ENCODE assay signal across 22 mouse cellular contexts in genomic region chr14:25720962-25721707, GRCm38 (mm10). TPM values are rescaled to one million over a fixed set of nuclear protein-coding genes. Genes with fewer than 3 reads are reported as not detected.
DNase-seq lines count a peak whose midpoint lies in the region; ATAC-seq and TF ChIP-seq lines count a peak whose summit lies in the region.
"Had no signal": no experiment of that assay in that cellular context is flagged by ENCODE, and none has a peak within 500 bp of the region (broad histone marks: within the 10 kb centered on the region; RNA-seq: fewer than 3 reads in every experiment).

No protein-coding gene starts in this region.

- ATAC-seq in inflammation-experienced regulatory T-cells, adult 6 months, result peak; percentile 47
- ATAC-seq: intestine, embryonic 15.5 days had no signal

- H3K4me3 ChIP-seq in liver, adult 2 months (ENCODE audit: insufficient read depth, low read depth, low read length), result no peak overlapping the region
- H3K4me3 ChIP-seq: embryonic facial prominence, embryonic 13.5 days; erythroblast, embryonic 14.5 days; forebrain, embryonic 12.5 days; heart, embryonic 15.5 days; intestine, embryonic 15.5 days; limb, embryonic 13.5 days; liver, embryonic 15.5 days had no signal

- TF ChIP-seq CTCF in liver, adult 2 months (IDR thresholded peaks at IDR 0.05; ENCODE audit: low read depth, low read length), result 0 out of 2 replicates have a peak, but pooled peaks have one; percentile 32

- no peak for TF ChIP-seq POLR2A in liver, adult 2 months (IDR thresholded peaks at IDR 0.05; ENCODE audit: extremely low read depth, insufficient read depth, low read length)

- peaks cover 34% of the 10 kb centered on the region for H3K4me1 ChIP-seq in liver, adult 2 months (ENCODE audit: control insufficient read depth, insufficient read depth, low read length)

- peaks cover 9% of the 10 kb centered on the region; the same call in 1 of the 2 replicates for H3K79me2 ChIP-seq in liver, adult 2 months (ENCODE audit: control insufficient read depth, insufficient read depth, low read length)

- 82% methylated on average over 5 of the region's 5 CpGs for WGBS in liver, adult 2 months

- H3K27me3 ChIP-seq in liver, adult 2 months (ENCODE audit: control insufficient read depth, insufficient read depth, low read length), result no peaks in the 10 kb centered on the region
- H3K27me3 ChIP-seq: embryonic facial prominence, embryonic 13.5 days; forebrain, embryonic 12.5 days; heart, embryonic 15.5 days; intestine, embryonic 15.5 days; limb, embryonic 13.5 days; liver, embryonic 15.5 days had no signal

- H3K36me3 ChIP-seq in liver, adult 2 months (ENCODE audit: control insufficient read depth, insufficient read depth, low read length), result peaks cover 15% of the 10 kb centered on the region
- H3K36me3 ChIP-seq: forebrain, embryonic 12.5 days; heart, embryonic 15.5 days; intestine, embryonic 15.5 days; liver, embryonic 15.5 days had no signal

- peak; percentile 56 for DNase-seq in liver, adult 2 months (ENCODE audit: extremely low read depth, low read depth, low spot score)
- no peak for DNase-seq in liver
- DNase-seq in CD4-positive helper T cell, adult 2 months (ENCODE audit: low read depth, low spot score), result peak; percentile 12
- peak; percentile 51 to 53 for DNase-seq in thymus, postnatal 10 days (ENCODE audit: low spot score in 2 of 2)
- no peak for DNase-seq in testis, postnatal 10 days (ENCODE audit: low spot score)
- no peak for DNase-seq in frontal cortex, postnatal 36 days (ENCODE audit: low spot score in 2 of 2)
- DNase-seq in yolk sac, embryonic 10.5 days (ENCODE audit: low spot score), result no peak
- DNase-seq: adrenal gland, postnatal 10 days; cerebellum, adult 18-20 months; cerebellum, postnatal 14 days; embryo, embryonic 11 days; heart, postnatal 4 days; kidney, postnatal 25 days had no signal

- no peak overlapping the region for H3K27ac ChIP-seq in liver, adult 2 months (replicated peaks; ENCODE audit: insufficient read depth, low read depth, low read length)
- H3K27ac ChIP-seq: embryonic facial prominence, embryonic 13.5 days; forebrain, embryonic 12.5 days; heart, embryonic 15.5 days; hindbrain, embryonic 14.5 days; intestine, embryonic 15.5 days; limb, embryonic 13.5 days; liver, embryonic 15.5 days had no signal

- no peak overlapping the region for H3K9ac ChIP-seq in liver, adult 2 months (ENCODE audit: low read depth, low read length)
- H3K9ac ChIP-seq: embryonic facial prominence, embryonic 13.5 days; forebrain, embryonic 12.5 days; heart, embryonic 15.5 days; hindbrain, embryonic 14.5 days; intestine, embryonic 15.5 days; limb, embryonic 13.5 days; liver, embryonic 15.5 days had no signal

RNA-seq across cellular contexts. Expression of gene Ppif, which starts 27.2 kb away (rescaled TPM):
- total RNA-seq in liver, adult 2 months (2014; rRNA removed), result 19.4 and 31.1 TPM in 2 replicates
- 76.3 and 80.6 TPM in 2 replicates for polyA plus RNA-seq in liver, adult 2 months (2012; rRNA removed)
- 10 to 100 TPM; 19.9 to 30.3 (median 23.0) TPM for polyA plus RNA-seq in inflammation-experienced regulatory T-cells, adult 6 months (2017; shearing (Covaris generic))

RNA-seq across cellular contexts. Expression of gene Zcchc24, which starts 47.7 kb away (rescaled TPM):
- total RNA-seq in liver, adult 2 months (2014; rRNA removed), result 27.3 and 28.7 TPM in 2 replicates
- 53.0 and 57.7 TPM in 2 replicates for polyA plus RNA-seq in liver, adult 2 months (2012; rRNA removed)
- under 1 TPM; 0.11 to 0.28 (median 0.23) TPM for polyA plus RNA-seq in inflammation-experienced regulatory T-cells, adult 6 months (2017; shearing (Covaris generic))

Comparison
In these comparisons a context has a peak if more than half of its experiments do, and no peak if none do; other contexts are left out.
1. DNase-seq: peak in liver, adult 2 months (single experiment), CD4-positive helper T cell, adult 2 months (single experiment) and thymus, postnatal 10 days (2 of 2); none in liver (single experiment), testis, postnatal 10 days (single experiment), frontal cortex, postnatal 36 days (0 of 2) and yolk sac, embryonic 10.5 days (single experiment).
2. RNA of gene Zcchc24, which starts 47.7 kb away (polyA plus RNA-seq): 53.0 to 57.7 TPM in liver, adult 2 months; 0.11 to 0.28 TPM in inflammation-experienced regulatory T-cells, adult 6 months; every median in the first group is over 10 times any median in the second.